Mouse (Mus musculus) lung, adult 2 months (tissue): ENCODE results near the gene Rtn4r.

Source experiments
- CTCF ChIP-seq: fragments of 200-500 bp; IDR thresholded peaks from 2 replicates; pipeline ENCODE4 v1.5.1; 2011; ENCODE audit warnings: mild to moderate bottlenecking, low read length, control low read depth; ENCODE audit not compliant: insufficient read depth
- POLR2A ChIP-seq: fragments of 200-500 bp; IDR thresholded peaks from 2 replicates; pipeline ENCODE4 v1.6.1; 2011; ENCODE audit warnings: low read depth, mild to moderate bottlenecking, control low read depth, low read length, borderline replicate concordance; ENCODE audit errors: extremely low read depth

DNA sequence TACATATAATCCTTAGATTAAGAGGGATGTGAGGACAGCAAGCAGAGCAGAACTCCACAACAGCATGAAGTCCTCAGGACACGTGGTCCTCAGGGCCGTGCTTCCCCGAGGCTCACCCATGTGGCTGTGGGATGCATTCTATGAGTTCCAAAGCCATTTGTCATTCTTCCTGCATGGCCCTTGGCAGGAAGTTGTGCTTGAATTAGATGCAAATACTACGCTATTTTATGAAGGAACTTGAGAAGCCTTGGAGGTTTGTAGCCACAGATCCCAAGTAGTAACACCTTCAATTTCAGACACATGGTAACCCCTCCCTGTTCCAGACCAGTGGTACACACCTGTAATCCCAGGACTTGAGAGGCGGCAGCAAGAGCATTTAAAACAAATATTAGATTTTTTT is 31.1 kb upstream of the Rtn4r start:
- no peak for TF ChIP-seq POLR2A
- no peak for TF ChIP-seq CTCF
